Mouse (Mus musculus) kidney, adult 2 months (tissue): ENCODE results near the gene Zc2hc1c. TPM values are rescaled to one million over a fixed set of nuclear protein-coding genes. Genes with fewer than 3 reads are reported as not detected.

Experiments used
- DNase-seq: peaks from one replicate; pipeline ENCODE4 v3.0.0; 2021
- H3K27ac ChIP-seq: fragments of 200-500 bp; 2 replicates; pipeline ENCODE4 v1.5.1; 2012; ENCODE audit warnings: low read depth, low read length, control low read depth, inconsistent platforms; ENCODE audit not compliant: insufficient read depth
- H3K27me3 ChIP-seq: fragments of 200-500 bp; replicated peaks from 2 replicates; pipeline ENCODE4 v1.6.1; 2012; ENCODE audit warnings: mild to moderate bottlenecking, moderate library complexity, low read length, inconsistent platforms; ENCODE audit not compliant: control insufficient read depth, insufficient read depth
- H3K36me3 ChIP-seq: fragments of 200-500 bp; 2 replicates; pipeline ENCODE4 v1.6.1; 2012; ENCODE audit warnings: mild to moderate bottlenecking, moderate library complexity, low read length, inconsistent platforms; ENCODE audit not compliant: control insufficient read depth, insufficient read depth
- H3K4me1 ChIP-seq: fragments of 200-500 bp; 2 replicates; pipeline ENCODE4 v1.6.1; 2011; ENCODE audit warnings: low read length; ENCODE audit not compliant: control insufficient read depth, insufficient read depth
- H3K4me3 ChIP-seq: fragments of 200-500 bp; 2 replicates; pipeline ENCODE4 v1.5.1; 2011; ENCODE audit warnings: mild to moderate bottlenecking, low read depth, low read length, control low read depth; ENCODE audit not compliant: insufficient read depth
- CTCF ChIP-seq: fragments of 200-500 bp; conservative IDR thresholded peaks from 2 replicates; pipeline ENCODE4 v1.5.1; 2011; ENCODE audit warnings: low read depth, mild to moderate bottlenecking, control low read depth, low read length, moderate library complexity, mixed read lengths; ENCODE audit not compliant: insufficient read depth, insufficient read length
- POLR2A ChIP-seq: fragments of 200-500 bp; IDR thresholded peaks from one replicate; pipeline ENCODE4 v1.6.1; 2011; ENCODE audit warnings: low read depth, low read length, control low read depth
- WGBS: fragments of 180-500 bp; shearing (Covaris S2); methylation state at CpG from one replicate; pipeline ENCODE4 v1.1.7; 2018; 5-methylcytosine and 5-hydroxymethylcytosine counted together
- polyA plus RNA-seq: library from polyadenylated mRNA; depleted of rRNA; stranded (reverse); fragments of >200 nt; gene quantifications from 2 replicates; pipeline ENCODE4 v1.2.3, GENCODE M21; 2012

Gene Zc2hc1c
- polyA plus RNA-seq, 1 experiment: 3.2 TPM

- H3K27me3 ChIP-seq: no peaks in the 10 kb centered on the region
- H3K4me3 ChIP-seq: no peak overlapping the region
- no peak overlapping the region for H3K27ac ChIP-seq
- H3K36me3 ChIP-seq: no peaks in the 10 kb centered on the region
- peak; percentile 17 for DNase-seq
- TF ChIP-seq CTCF (no peak), POLR2A (no peak)
- peaks cover 25% of the 10 kb centered on the region for H3K4me1 ChIP-seq
These were observed 4.5 kb downstream of the Zc2hc1c start for GRCm38 (mm10) chr12:85292906-85293305.

GRCm38 (mm10) chr12:85295506-85295905 is 7.1 kb downstream of the Zc2hc1c start:
- Histone ChIP-seq H3K27ac (no peak overlapping the region), H3K27me3 (no peaks in the 10 kb centered on the region), H3K36me3 (no peaks in the 10 kb centered on the region; the same call in 1 of the 2 replicates), H3K4me3 (no peak overlapping the region), H3K4me1 (peaks cover 27% of the 10 kb centered on the region)
- WGBS: 74% methylated on average over 2 of the region's 2 CpGs
- DNase-seq: peak; percentile 65
- no peak for TF ChIP-seq POLR2A
- TF ChIP-seq CTCF: no peak

- DNase-seq: no peak
- 69% methylated on average over 5 of the region's 5 CpGs for WGBS
- Histone ChIP-seq H3K4me1 (peaks cover 26% of the 10 kb centered on the region), H3K4me3 (no peak overlapping the region), H3K36me3 (no peaks in the 10 kb centered on the region; the same call in 1 of the 2 replicates), H3K27ac (no peak overlapping the region), H3K27me3 (no peaks in the 10 kb centered on the region)
- TF ChIP-seq POLR2A (no peak), CTCF (no peak)
These were observed 8.5 kb downstream of the Zc2hc1c start for GRCm38 (mm10) chr12:85296915-85297314.

GRCm38 (mm10) chr12:85297345-85297997 is 9.1 kb downstream of the Zc2hc1c start:
- Histone ChIP-seq H3K27ac (no peak overlapping the region), H3K4me3 (no peak overlapping the region), H3K27me3 (no peaks in the 10 kb centered on the region), H3K4me1 (peaks cover 21% of the 10 kb centered on the region), H3K36me3 (no peaks in the 10 kb centered on the region; the same call in 1 of the 2 replicates)
- 43% methylated on average over 10 of the region's 10 CpGs for WGBS
- DNase-seq: peak; percentile 47
- TF ChIP-seq CTCF (no peak), POLR2A (no peak)

GRCm38 (mm10) chr12:85298127-85298834 is 9.9 kb downstream of the Zc2hc1c start:
- Histone ChIP-seq H3K4me3 (no peak overlapping the region), H3K27ac (peak overlapping the region; percentile 27; the same call in 1 of the 2 replicates), H3K4me1 (peaks cover 19% of the 10 kb centered on the region), H3K27me3 (no peaks in the 10 kb centered on the region), H3K36me3 (no peaks in the 10 kb centered on the region; the same call in 1 of the 2 replicates)
- peak; percentile 36 for DNase-seq
- TF ChIP-seq POLR2A (no peak), CTCF (no peak)
- 31% methylated on average over 11 of the region's 11 CpGs for WGBS

- Histone ChIP-seq H3K27me3 (no peaks in the 10 kb centered on the region), H3K4me3 (no peak overlapping the region), H3K4me1 (peaks cover 22% of the 10 kb centered on the region), H3K36me3 (no peaks in the 10 kb centered on the region; the same call in 1 of the 2 replicates), H3K27ac (peak overlapping the region; percentile 16; the same call in 1 of the 2 replicates)
- 50% methylated on average over 1 of the region's 1 CpGs for WGBS
- peak; percentile 54 for DNase-seq
- TF ChIP-seq POLR2A: no peak
- TF ChIP-seq CTCF: no peak
These were observed 10.4 kb downstream of the Zc2hc1c start for GRCm38 (mm10) chr12:85298835-85299180.

GRCm38 (mm10) chr12:85303256-85303655 is 14.9 kb downstream of the Zc2hc1c start:
- WGBS: 43% methylated on average over 2 of the region's 2 CpGs
- Histone ChIP-seq H3K4me1 (peaks cover 18% of the 10 kb centered on the region), H3K4me3 (no peak overlapping the region), H3K27ac (no peak overlapping the region), H3K36me3 (peaks cover 5% of the 10 kb centered on the region; the same call in 1 of the 2 replicates), H3K27me3 (no peaks in the 10 kb centered on the region)
- peak; percentile 73 for DNase-seq
- TF ChIP-seq POLR2A: no peak
- TF ChIP-seq CTCF: no peak
